Mouse (Mus musculus) regulatory T cell (primary cell): ENCODE measurements around the gene Bicd2.

Source experiments
- in situ Hi-C: fragments of 300-600 bp; cut with MboI, MseI; formaldehyde crosslinking; loops from one replicate; pipeline ENCODE4 v1.15.1; 2025; ENCODE audit warnings: high pct_unique_total_duplicates

Bicd2 gene

GRCm38 (mm10) chr13:49324871-49325270 is 16.5 kb upstream of the Bicd2 start:
- in situ Hi-C loops: loop anchor here (5.0 kb wide), 1 partner anchor 52 kb away; no protein-coding TSS in a partner anchor

- in situ Hi-C loops: no loop called here
These were observed 14.9 kb upstream of the Bicd2 start for GRCm38 (mm10) chr13:49326246-49327206.

- in situ Hi-C loops: no loop called here
These were observed 13.3 kb upstream of the Bicd2 start for GRCm38 (mm10) chr13:49328101-49328500.

- in situ Hi-C loops: loop anchor here (10.0 kb wide), 1 partner anchor 678 kb away; no protein-coding TSS in a partner anchor
These were observed 8.1 kb upstream of the Bicd2 start for GRCm38 (mm10) chr13:49333250-49333649.

- in situ Hi-C loops: loop anchor here (10.0 kb wide), 1 partner anchor 681 kb away; no protein-coding TSS in a partner anchor
These were observed 6.1 kb upstream of the Bicd2 start for GRCm38 (mm10) chr13:49335077-49335982.

GRCm38 (mm10) chr13:49338893-49339546 is 2.4 kb upstream of the Bicd2 start:
- in situ Hi-C loops: loop anchor here (10.0 kb wide), 1 partner anchor 684 kb away; no protein-coding TSS in a partner anchor

- in situ Hi-C loops: no loop called here
These were observed 692 bp downstream of the Bicd2 start for GRCm38 (mm10) chr13:49341831-49342722.

GRCm38 (mm10) chr13:49342723-49343100 is 1.3 kb downstream of the Bicd2 start:
- in situ Hi-C loops: no loop called here

- in situ Hi-C loops: no loop called here
These were observed 3.2 kb downstream of the Bicd2 start for GRCm38 (mm10) chr13:49344567-49344966.

GRCm38 (mm10) chr13:49345476-49345875 is 4.1 kb downstream of the Bicd2 start:
- in situ Hi-C loops: no loop called here

GRCm38 (mm10) chr13:49348522-49348921 is 7.1 kb downstream of the Bicd2 start:
- in situ Hi-C loops: no loop called here

GRCm38 (mm10) chr13:49349335-49349734 is 8.0 kb downstream of the Bicd2 start:
- in situ Hi-C loops: no loop called here

GRCm38 (mm10) chr13:49349836-49350505 is 8.6 kb downstream of the Bicd2 start:
- in situ Hi-C loops: no loop called here

- in situ Hi-C loops: no loop called here
These were observed 11.3 kb downstream of the Bicd2 start for GRCm38 (mm10) chr13:49352581-49353159.

GRCm38 (mm10) chr13:49353422-49353821 is 12.0 kb downstream of the Bicd2 start:
- in situ Hi-C loops: no loop called here

GRCm38 (mm10) chr13:49353991-49354507 is 12.7 kb downstream of the Bicd2 start:
- in situ Hi-C loops: no loop called here

- in situ Hi-C loops: no loop called here
These were observed 14.2 kb downstream of the Bicd2 start for GRCm38 (mm10) chr13:49355461-49356061.

GRCm38 (mm10) chr13:49356090-49356489 is 14.7 kb downstream of the Bicd2 start:
- in situ Hi-C loops: no loop called here
